ENCODE assay signal across 8 mouse cellular contexts in the genomic region with DNA sequence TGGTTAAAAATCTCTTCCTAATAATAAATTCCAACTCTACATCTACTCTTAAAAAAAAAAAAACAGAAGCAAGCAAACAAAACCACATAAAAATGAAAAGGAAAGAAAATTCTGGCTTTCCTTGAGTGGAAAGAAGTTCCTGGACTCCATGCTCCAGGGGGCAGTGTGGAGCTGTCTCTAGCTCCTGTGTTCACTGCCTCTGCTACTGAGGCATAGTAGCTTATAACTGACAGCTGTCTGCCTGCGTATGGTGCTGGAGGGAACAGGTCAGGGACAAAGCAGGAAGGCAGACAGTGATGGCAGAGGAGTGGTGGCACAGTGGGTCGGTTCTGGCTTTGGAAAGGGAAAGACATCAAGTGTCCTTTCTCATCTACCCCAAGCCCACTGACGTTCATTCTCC. TPM values are rescaled to one million over a fixed set of nuclear protein-coding genes. Genes with fewer than 3 reads are reported as not detected.
DNase-seq lines count a peak whose midpoint lies in the region; ATAC-seq lines count a peak whose summit lies in the region.

No protein-coding gene starts in this region.

- H3K4me1 ChIP-seq in kidney, embryonic 14.5 days (ENCODE audit: control insufficient read depth, insufficient read depth, low read length) = no peaks in the 10 kb centered on the region
- no peaks in the 10 kb centered on the region for H3K4me1 ChIP-seq in hindbrain, embryonic 13.5 days (replicated peaks)

- no peaks in the 10 kb centered on the region for H3K9me3 ChIP-seq in kidney, embryonic 14.5 days (ENCODE audit: control insufficient read depth, low read length)
- H3K9me3 ChIP-seq in hindbrain, embryonic 13.5 days = no peaks in the 10 kb centered on the region

- H3K27ac ChIP-seq in kidney, embryonic 14.5 days (ENCODE audit: low read depth, low read length) = no peak overlapping the region
- H3K27ac ChIP-seq in hindbrain, embryonic 13.5 days = 0 out of 2 replicates have a peak overlapping the region, but pooled peaks have one; percentile 35

- no peaks in the 10 kb centered on the region for H3K27me3 ChIP-seq in kidney, embryonic 14.5 days (ENCODE audit: control insufficient read depth, insufficient read depth, low read length)
- H3K27me3 ChIP-seq in hindbrain, embryonic 13.5 days = no peaks in the 10 kb centered on the region

- H3K36me3 ChIP-seq in kidney, embryonic 14.5 days (ENCODE audit: control insufficient read depth, insufficient read depth, low read length) = no peaks in the 10 kb centered on the region
- H3K36me3 ChIP-seq in hindbrain, embryonic 13.5 days = peaks cover 32% of the 10 kb centered on the region

- no peak overlapping the region for H3K4me3 ChIP-seq in kidney, embryonic 14.5 days (ENCODE audit: low read length)
- no peak overlapping the region for H3K4me3 ChIP-seq in hindbrain, embryonic 13.5 days

- H3K9ac ChIP-seq in kidney, embryonic 14.5 days (ENCODE audit: low read depth, low read length) = no peak overlapping the region
- no peak overlapping the region for H3K9ac ChIP-seq in hindbrain, embryonic 13.5 days

- no peak overlapping the region for H3K4me2 ChIP-seq in kidney, embryonic 14.5 days (replicated peaks; ENCODE audit: low read depth, low read length)
- no peak overlapping the region for H3K4me2 ChIP-seq in hindbrain, embryonic 13.5 days

- ATAC-seq in kidney, embryonic 14.5 days (ENCODE audit: low FRiP score, low TSS enrichment) = no peak
- 0 out of 2 replicates have a peak, but pooled peaks have one; percentile 57 for ATAC-seq in hindbrain, embryonic 13.5 days (ENCODE audit: low FRiP score)

- WGBS in kidney, embryonic 14.5 days = 43% methylated on average over 3 of the region's 3 CpGs
- WGBS in hindbrain, embryonic 13.5 days = 40% methylated on average over 3 of the region's 3 CpGs

- peak; percentile 25 for DNase-seq in kidney, adult 11 months
- DNase-seq in NIH3T3 (ENCODE audit: low read depth) = peak; percentile 87
- DNase-seq in embryo, embryonic 11 days = peak; percentile 79
- DNase-seq in lung, adult 18-20 months = peak; percentile 46 to 64
- peak; percentile 83 for DNase-seq in retina, embryonic 14.5 days (ENCODE audit: low spot score)
- no peak for DNase-seq in spleen, postnatal 4 days (ENCODE audit: low spot score in 2 of 2)

RNA-seq across cellular contexts. Expression of a gene that starts 10.5 kb away (rescaled TPM):
- 61.6 and 120 TPM in 2 replicates for polyA plus RNA-seq in kidney, embryonic 14.5 days (2014; fragmentation: Nextera tagmentation; extraction: Ambion mirVana)
- 43.1 and 46.9 TPM in 2 replicates for polyA plus RNA-seq in hindbrain, embryonic 13.5 days (2015; fragmentation: Nextera tagmentation; extraction: Ambion mirVana)

Comparison
In these comparisons a context has a peak if more than half of its experiments do, and no peak if none do; other contexts are left out.
1. DNase-seq: peak in kidney, adult 11 months (single experiment), NIH3T3 (single experiment), embryo, embryonic 11 days (single experiment), lung, adult 18-20 months (2 of 2) and retina, embryonic 14.5 days (single experiment); none in spleen, postnatal 4 days (0 of 2).